Mouse (Mus musculus) midbrain, embryonic 12.5 days (tissue): ENCODE measurements around the gene Gtsf1. TPM values are rescaled to one million over a fixed set of nuclear protein-coding genes. Genes with fewer than 3 reads are reported as not detected.

ENCODE experiments used
- ATAC-seq: fragments of 200-750 bp; cut with Nextera tagmentation; 2 replicates; pipeline ENCODE4 v1.8.0; 2017; ENCODE audit warnings: low read depth, moderate TSS enrichment, moderate library complexity; ENCODE audit not compliant: low FRiP score
- H3K27ac ChIP-seq: fragments of 300-500 bp; sonication (generic); replicated peaks from 2 replicates; pipeline ENCODE4 v1.5.1; 2016; ENCODE audit warnings: mild to moderate bottlenecking
- H3K27me3 ChIP-seq: fragments of 300-500 bp; sonication (generic); 2 replicates; pipeline ENCODE4 v1.6.1; 2016; ENCODE audit warnings: mild to moderate bottlenecking
- H3K36me3 ChIP-seq: fragments of 300-500 bp; sonication (generic); 2 replicates; pipeline ENCODE4 v1.6.1; 2016
- H3K4me1 ChIP-seq: fragments of 300-500 bp; sonication (generic); 2 replicates; pipeline ENCODE4 v1.6.1; 2016
- H3K4me2 ChIP-seq: fragments of 300-500 bp; sonication (generic); replicated peaks from 2 replicates; pipeline ENCODE4 v1.6.1; 2016; ENCODE audit warnings: mild to moderate bottlenecking, moderate library complexity
- H3K4me3 ChIP-seq: fragments of 300-500 bp; sonication (generic); 2 replicates; pipeline ENCODE4 v1.5.1; 2016; ENCODE audit warnings: mild to moderate bottlenecking
- H3K9ac ChIP-seq: fragments of 300-500 bp; sonication (generic); replicated peaks from 2 replicates; pipeline ENCODE4 v1.6.1; 2016; ENCODE audit warnings: mild to moderate bottlenecking, moderate library complexity
- H3K9me3 ChIP-seq: fragments of 300-500 bp; sonication (generic); 2 replicates; pipeline ENCODE4 v1.6.1; 2016; ENCODE audit warnings: mild to moderate bottlenecking
- WGBS: fragments of 180-500 bp; shearing (Covaris S2); methylation state at CpG from one replicate; pipeline ENCODE4 v1.1.7; 2016; 5-methylcytosine and 5-hydroxymethylcytosine counted together
- polyA plus RNA-seq: library from polyadenylated mRNA; unstranded; fragments of >200 nt; fragmentation: Nextera tagmentation; extraction: Ambion mirVana; gene quantifications from 2 replicates; pipeline ENCODE4 v1.2.1, GENCODE M21; 2016

The Gtsf1 gene
- polyA plus RNA-seq, 1 experiment from 2014 or later, result not detected

GRCm38 (mm10) chr15:103362950-103363349 is 67.3 kb downstream of the Gtsf1 start:
- 94% methylated on average over 3 of the region's 3 CpGs for WGBS

DNA sequence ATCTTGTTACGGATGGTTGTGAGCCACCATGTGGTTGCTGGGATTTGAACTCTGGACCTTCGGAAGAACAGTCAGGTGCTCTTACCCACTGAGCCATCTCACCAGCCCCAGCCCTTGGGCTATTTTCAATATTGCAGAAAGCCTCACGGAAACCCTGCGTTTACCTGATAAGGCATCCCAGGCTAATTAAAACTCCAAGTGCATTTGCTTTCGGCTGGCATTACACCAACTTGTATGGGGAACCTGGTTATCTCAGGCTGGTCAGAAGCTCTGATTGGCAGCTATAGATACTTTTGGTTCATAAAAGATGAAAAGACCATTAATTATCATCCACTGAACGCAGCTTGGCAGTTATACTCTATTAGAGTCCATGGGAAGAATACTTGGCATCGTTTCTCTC is 67.9 kb downstream of the Gtsf1 start:
- H3K4me3 ChIP-seq, result no peak overlapping the region
- no peaks in the 10 kb centered on the region for H3K9me3 ChIP-seq
- H3K9ac ChIP-seq, result no peak overlapping the region
- no peak overlapping the region for H3K4me2 ChIP-seq
- WGBS, result 92% methylated on average over 6 of the region's 7 CpGs
- no peak for ATAC-seq
- no peaks in the 10 kb centered on the region for H3K36me3 ChIP-seq
- H3K27me3 ChIP-seq, result peaks cover 7% of the 10 kb centered on the region; the same call in 1 of the 2 replicates
- H3K4me1 ChIP-seq, result peaks cover 33% of the 10 kb centered on the region
- H3K27ac ChIP-seq, result no peak overlapping the region

More at GRCm38 (mm10) chr15:103362950-103363349, 67.3 kb downstream of the Gtsf1 start:
- no peak for ATAC-seq
- Histone ChIP-seq H3K27me3 (peaks cover 7% of the 10 kb centered on the region; the same call in 1 of the 2 replicates), H3K4me2 (no peak overlapping the region), H3K9ac (no peak overlapping the region), H3K27ac (no peak overlapping the region), H3K4me3 (no peak overlapping the region), H3K9me3 (no peaks in the 10 kb centered on the region), H3K4me1 (peaks cover 39% of the 10 kb centered on the region), H3K36me3 (no peaks in the 10 kb centered on the region)

DNA sequence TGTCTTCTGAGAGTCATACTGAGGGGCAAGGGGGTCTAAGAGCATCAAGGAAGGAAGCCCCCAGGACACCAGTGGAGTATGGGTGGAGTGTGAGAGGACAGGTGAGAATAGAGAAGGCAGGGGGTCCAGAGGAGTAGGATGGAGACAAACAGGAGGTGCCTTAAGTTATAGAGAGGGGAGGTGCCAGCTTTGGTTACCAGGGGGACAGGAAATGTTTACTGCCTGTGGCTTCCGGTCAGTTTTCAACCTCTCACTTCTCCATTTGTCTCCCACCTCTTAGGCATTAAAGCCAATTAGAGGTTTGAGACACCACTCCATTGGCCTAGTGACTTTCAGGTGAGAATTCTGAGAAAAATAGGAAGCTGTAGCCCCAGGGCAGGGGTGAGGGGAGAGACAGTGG is 69.0 kb downstream of the Gtsf1 start:
- ATAC-seq, result no peak
- Histone ChIP-seq H3K4me3 (no peak overlapping the region), H3K9ac (no peak overlapping the region), H3K36me3 (no peaks in the 10 kb centered on the region), H3K4me1 (peaks cover 23% of the 10 kb centered on the region), H3K27ac (no peak overlapping the region), H3K4me2 (no peak overlapping the region), H3K9me3 (no peaks in the 10 kb centered on the region), H3K27me3 (peaks cover 1% of the 10 kb centered on the region; the same call in 1 of the 2 replicates)
- 79% methylated on average over 1 of the region's 1 CpGs for WGBS

DNA sequence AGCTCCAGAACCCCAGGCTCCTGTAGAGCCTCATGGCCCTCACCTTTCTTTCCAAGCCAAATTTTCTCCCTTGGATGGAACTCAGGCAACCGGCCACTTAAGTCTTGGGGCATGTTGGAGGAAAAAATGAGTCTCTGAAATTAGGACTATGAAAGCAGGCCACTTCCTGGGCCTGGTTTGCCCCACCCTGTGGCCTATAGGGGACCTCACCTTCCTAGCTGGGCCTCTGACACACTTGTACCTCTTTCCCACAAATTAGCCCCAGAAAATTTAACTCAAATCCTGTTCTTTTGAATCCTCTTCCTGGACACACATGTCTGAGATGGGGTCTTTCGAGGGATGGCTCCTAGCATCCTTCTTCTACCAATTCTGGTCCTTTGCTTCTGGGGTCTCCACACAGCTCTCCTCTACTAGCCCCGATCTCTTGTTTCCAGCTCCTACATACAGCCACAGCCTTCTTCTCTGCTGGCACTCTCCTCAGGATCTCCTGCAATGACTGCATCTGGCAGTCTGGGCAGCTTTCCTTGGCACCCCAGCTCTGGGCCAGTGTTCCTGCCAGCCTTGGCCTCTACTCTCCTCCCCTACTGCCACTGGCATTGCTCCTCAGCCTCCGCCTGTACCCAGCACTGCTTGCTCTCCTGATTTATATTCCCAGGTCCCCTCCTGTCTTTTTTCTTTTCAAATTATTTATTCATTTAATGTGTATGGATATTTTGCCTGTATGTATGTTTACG is 70.2 kb downstream of the Gtsf1 start:
- no peak for ATAC-seq
- H3K9me3 ChIP-seq, result no peaks in the 10 kb centered on the region
- 89% methylated on average over 5 of the region's 5 CpGs for WGBS

DNA sequence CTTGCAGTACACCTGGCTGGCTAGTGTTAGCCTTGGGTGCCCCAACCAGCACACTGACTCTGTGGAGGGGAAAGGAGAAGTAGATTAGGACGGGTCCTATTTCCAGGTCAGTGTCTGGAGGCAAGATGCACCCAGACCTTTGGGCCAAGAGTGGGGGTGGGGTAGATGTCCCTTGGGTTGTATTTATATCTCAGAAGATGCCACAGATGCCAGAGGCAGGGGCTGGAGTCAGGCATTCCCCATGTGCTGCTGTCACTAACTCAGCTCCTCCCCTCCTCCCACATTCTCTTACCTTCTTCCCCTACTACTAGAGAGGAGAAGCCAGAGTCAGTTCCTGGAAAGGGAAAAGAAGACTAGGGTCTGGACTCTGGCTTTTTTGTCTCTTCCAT is 71.2 kb downstream of the Gtsf1 start:
- Histone ChIP-seq H3K4me1 (0 out of 2 replicates have a peak, but pooled peaks cover 1% of the 10 kb centered on the region), H3K4me2 (no peak overlapping the region), H3K27ac (no peak overlapping the region), H3K9me3 (no peaks in the 10 kb centered on the region), H3K27me3 (no peaks in the 10 kb centered on the region), H3K36me3 (peaks cover 3% of the 10 kb centered on the region; the same call in 1 of the 2 replicates), H3K9ac (no peak overlapping the region), H3K4me3 (no peak overlapping the region)
- ATAC-seq, result no peak
- 57% methylated on average over 1 of the region's 1 CpGs for WGBS

More for the DNA sequence above, 70.2 kb downstream of the Gtsf1 start:
- H3K27ac ChIP-seq, result no peak overlapping the region
- no peaks in the 10 kb centered on the region for H3K27me3 ChIP-seq
- no peaks in the 10 kb centered on the region for H3K36me3 ChIP-seq
- no peak overlapping the region for H3K4me2 ChIP-seq
- no peak overlapping the region for H3K9ac ChIP-seq
- peaks cover 10% of the 10 kb centered on the region for H3K4me1 ChIP-seq
- no peak overlapping the region for H3K4me3 ChIP-seq

DNA sequence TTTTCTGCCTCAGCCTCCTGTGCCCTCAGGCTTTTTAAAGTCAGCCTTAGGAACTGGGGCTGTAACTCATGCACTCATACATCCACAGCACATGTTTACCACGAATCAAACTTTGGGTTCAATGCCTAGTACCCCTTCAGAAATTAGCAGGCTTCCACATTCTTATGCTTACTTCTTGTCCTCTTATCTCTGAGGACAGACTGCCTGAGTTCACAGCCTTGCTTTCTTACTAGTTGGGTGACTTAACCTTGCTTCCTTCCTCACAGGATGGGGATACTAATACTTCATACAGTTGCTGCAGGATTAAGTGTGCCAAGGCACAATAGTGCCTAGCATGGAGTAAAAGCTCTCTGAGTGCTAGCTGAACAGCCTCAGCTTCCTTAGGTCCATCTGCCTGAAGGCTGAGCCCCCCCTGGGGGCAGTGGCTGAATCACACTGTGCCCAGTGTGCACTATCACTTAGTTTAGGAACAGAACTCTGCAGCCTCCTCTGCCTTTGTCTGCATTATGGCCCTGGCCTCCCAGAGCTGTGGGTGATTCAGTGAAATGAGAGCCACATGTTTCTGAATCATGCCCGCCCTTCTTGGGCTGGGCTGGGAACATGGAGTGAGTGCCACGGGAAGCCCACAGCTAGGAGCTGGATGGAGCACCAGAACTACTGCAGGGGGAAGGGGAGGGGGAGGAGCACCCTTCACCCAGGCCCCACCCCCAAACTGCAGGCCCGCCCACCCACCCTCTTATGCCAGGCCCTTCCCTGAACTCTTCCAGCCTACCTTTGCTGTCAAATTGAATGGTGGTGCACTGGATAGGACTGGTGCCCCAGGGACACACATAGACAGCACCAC is 71.8 kb downstream of the Gtsf1 start:
- H3K27me3 ChIP-seq, result no peaks in the 10 kb centered on the region
- no peaks in the 10 kb centered on the region for H3K4me1 ChIP-seq
- H3K9me3 ChIP-seq, result no peaks in the 10 kb centered on the region
- peaks cover 7% of the 10 kb centered on the region for H3K36me3 ChIP-seq
- no peak overlapping the region for H3K27ac ChIP-seq
- 40% methylated on average over 4 of the region's 4 CpGs for WGBS
- no peak overlapping the region for H3K9ac ChIP-seq
- H3K4me2 ChIP-seq, result no peak overlapping the region
- no peak overlapping the region for H3K4me3 ChIP-seq
- ATAC-seq, result no peak

GRCm38 (mm10) chr15:103357817-103358216 is 72.5 kb downstream of the Gtsf1 start:
- H3K27me3 ChIP-seq, result no peaks in the 10 kb centered on the region
- no peak overlapping the region for H3K27ac ChIP-seq
- H3K36me3 ChIP-seq, result peaks cover 7% of the 10 kb centered on the region
- H3K4me3 ChIP-seq, result no peak overlapping the region
- no peak overlapping the region for H3K4me2 ChIP-seq
- ATAC-seq, result no peak
- no peak overlapping the region for H3K9ac ChIP-seq
- WGBS, result 86% methylated on average over 4 of the region's 4 CpGs
- no peaks in the 10 kb centered on the region for H3K9me3 ChIP-seq
- no peaks in the 10 kb centered on the region for H3K4me1 ChIP-seq

GRCm38 (mm10) chr15:103356130-103356529 is 74.1 kb downstream of the Gtsf1 start:
- no peak overlapping the region for H3K9ac ChIP-seq
- H3K4me1 ChIP-seq, result no peaks in the 10 kb centered on the region
- ATAC-seq, result no peak
- H3K27ac ChIP-seq, result no peak overlapping the region
- peaks cover 19% of the 10 kb centered on the region for H3K36me3 ChIP-seq
- no peak overlapping the region for H3K4me3 ChIP-seq
- no peak overlapping the region for H3K4me2 ChIP-seq
- no peaks in the 10 kb centered on the region for H3K27me3 ChIP-seq
- WGBS, result 85% methylated on average over 4 of the region's 4 CpGs
- no peaks in the 10 kb centered on the region for H3K9me3 ChIP-seq

- H3K4me1 ChIP-seq, result no peaks in the 10 kb centered on the region
- no peak for ATAC-seq
- no peaks in the 10 kb centered on the region for H3K9me3 ChIP-seq
- H3K27me3 ChIP-seq, result no peaks in the 10 kb centered on the region
- no peak overlapping the region for H3K4me3 ChIP-seq
- H3K9ac ChIP-seq, result no peak overlapping the region
- H3K4me2 ChIP-seq, result no peak overlapping the region
- WGBS, result 88% methylated on average over 4 of the region's 4 CpGs
- H3K27ac ChIP-seq, result no peak overlapping the region
- H3K36me3 ChIP-seq, result peaks cover 26% of the 10 kb centered on the region
Measured at GRCm38 (mm10) chr15:103355420-103355819, 74.8 kb downstream of the Gtsf1 start.

DNA sequence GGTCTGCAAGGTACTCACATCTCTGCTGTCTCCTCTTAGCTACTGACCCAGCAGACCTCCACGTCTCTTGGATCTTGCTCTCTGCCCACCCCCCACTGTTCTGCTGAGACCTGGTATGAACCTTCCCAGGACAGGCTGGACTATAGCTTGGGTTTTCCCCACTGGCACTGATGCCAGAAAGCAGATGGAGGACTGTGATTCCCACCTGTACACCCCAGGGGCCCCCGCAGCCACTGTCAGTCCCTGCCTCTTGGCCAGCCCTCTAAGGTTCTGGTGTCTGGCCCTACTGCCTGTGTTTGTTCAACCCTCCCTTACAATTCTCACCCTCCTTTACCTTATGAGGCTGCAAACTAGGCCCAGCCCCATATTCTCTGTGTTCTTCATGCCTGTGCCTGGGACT is 75.6 kb downstream of the Gtsf1 start:
- Histone ChIP-seq H3K9me3 (no peaks in the 10 kb centered on the region), H3K9ac (no peak overlapping the region), H3K27me3 (no peaks in the 10 kb centered on the region), H3K27ac (no peak overlapping the region), H3K4me1 (no peaks in the 10 kb centered on the region), H3K4me2 (no peak overlapping the region), H3K36me3 (peaks cover 33% of the 10 kb centered on the region), H3K4me3 (no peak overlapping the region)
- 89% methylated on average over 2 of the region's 2 CpGs for WGBS
- ATAC-seq, result no peak

GRCm38 (mm10) chr15:103353511-103354256 is 76.6 kb downstream of the Gtsf1 start:
- H3K27me3 ChIP-seq, result no peaks in the 10 kb centered on the region
- H3K36me3 ChIP-seq, result peaks cover 36% of the 10 kb centered on the region
- H3K4me1 ChIP-seq, result no peaks in the 10 kb centered on the region
- no peak; the same call in 1 of the 2 replicates for ATAC-seq
- H3K27ac ChIP-seq, result no peak overlapping the region
- no peak overlapping the region for H3K4me2 ChIP-seq
- no peak overlapping the region for H3K9ac ChIP-seq
- H3K9me3 ChIP-seq, result no peaks in the 10 kb centered on the region
- H3K4me3 ChIP-seq, result no peak overlapping the region
- WGBS, result 96% methylated on average over 11 of the region's 11 CpGs

GRCm38 (mm10) chr15:103352856-103353255 is 77.4 kb downstream of the Gtsf1 start:
- 39% methylated on average over 4 of the region's 4 CpGs for WGBS
- Histone ChIP-seq H3K9ac (no peak overlapping the region), H3K36me3 (peaks cover 36% of the 10 kb centered on the region), H3K4me2 (no peak overlapping the region), H3K4me1 (no peaks in the 10 kb centered on the region), H3K27ac (no peak overlapping the region), H3K27me3 (no peaks in the 10 kb centered on the region), H3K9me3 (no peaks in the 10 kb centered on the region), H3K4me3 (no peak overlapping the region)
- peak; percentile 58 for ATAC-seq
